Mouse (Mus musculus) small intestine, adult 10 weeks (tissue): ENCODE data around the gene Apba1. TPM values are rescaled to one million over a fixed set of nuclear protein-coding genes. Genes with fewer than 3 reads are reported as not detected.

ENCODE experiments used
- polyA plus RNA-seq: library from polyadenylated mRNA; stranded (reverse); fragments of 350-450 nt; fragmentation: Illumina TruSeq; extraction: RNeasy Lipid Tissue Mini Kit (QIAGEN cat#74804); gene quantifications from one replicate; pipeline ENCODE4 v1.2.3, GENCODE M21; 2014; ENCODE audit warnings: low replicate concordance

Apba1 gene
- 0.71 TPM for polyA plus RNA-seq

GRCm38 (mm10) chr19:23758554-23759321 is at the start of gene Apba1:
Gene Apba1 (plus strand): TSS chr19:23758887.

Other genes with a start within 250 kb of the Apba1 start
- not detected for gene 1700028P14Rik, start 106.1 kb upstream of the Apba1 start, polyA plus RNA-seq
- 13.9 TPM for gene Ptar1, start 71.5 kb upstream of the Apba1 start, polyA plus RNA-seq